ENCODE assay signal across 20 mouse cellular contexts in the genomic region with DNA sequence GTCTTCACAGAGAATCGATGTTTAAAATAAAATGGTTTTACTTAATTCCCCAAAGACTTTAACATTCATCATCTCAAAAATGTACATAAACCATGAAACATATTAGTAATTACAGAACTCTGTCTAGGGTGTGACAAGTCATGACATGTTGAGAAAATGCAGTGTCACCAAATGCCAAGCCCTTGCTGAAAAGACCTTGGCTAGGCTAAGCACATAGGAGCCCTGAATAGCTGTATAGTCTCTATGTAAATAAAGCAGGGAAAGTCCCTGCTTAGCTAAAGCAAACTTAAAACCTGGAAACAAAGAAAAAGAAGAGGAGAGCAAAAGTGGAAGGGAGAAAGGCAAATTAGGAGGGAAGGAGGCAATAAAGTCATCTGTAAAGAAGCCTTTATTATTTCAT. TPM values are rescaled to one million over a fixed set of nuclear protein-coding genes. Genes with fewer than 3 reads are reported as not detected.
DNase-seq lines count a peak whose midpoint lies in the region; ATAC-seq lines count a peak whose summit lies in the region.
"Had no signal": no experiment of that assay in that cellular context is flagged by ENCODE, and none has a peak within 500 bp of the region (broad histone marks: within the 10 kb centered on the region; RNA-seq: fewer than 3 reads in every experiment).

No protein-coding gene starts in this region.

- no peak overlapping the region for H3K4me2 ChIP-seq in liver, embryonic 12.5 days
- no peak overlapping the region for H3K4me2 ChIP-seq in liver, embryonic 11.5 days
- no peak overlapping the region for H3K4me2 ChIP-seq in liver, embryonic 16.5 days (ENCODE audit: low read depth, low read length)
- no peak overlapping the region for H3K4me2 ChIP-seq in stomach, embryonic 16.5 days (ENCODE audit: low read depth, low read length)
- H3K4me2 ChIP-seq: embryonic facial prominence, embryonic 12.5 days; forebrain, embryonic 12.5 days; heart, embryonic 12.5 days; hindbrain, embryonic 14.5 days had no signal

- no peaks in the 10 kb centered on the region for H3K27me3 ChIP-seq in liver, embryonic 12.5 days (replicated peaks)
- H3K27me3 ChIP-seq in liver, embryonic 11.5 days (replicated peaks; ENCODE audit: control insufficient read depth, insufficient read depth, low read length), result no peaks in the 10 kb centered on the region
- H3K27me3 ChIP-seq in liver, embryonic 16.5 days (ENCODE audit: control insufficient read depth, insufficient read depth, low read depth, low read length), result no peaks in the 10 kb centered on the region
- H3K27me3 ChIP-seq in stomach, embryonic 16.5 days (ENCODE audit: control insufficient read depth, insufficient read depth, low read length), result no peaks in the 10 kb centered on the region
- H3K27me3 ChIP-seq: embryonic facial prominence, embryonic 12.5 days had no signal

- no peak overlapping the region for H3K4me3 ChIP-seq in liver, embryonic 12.5 days
- H3K4me3 ChIP-seq in liver, embryonic 11.5 days (ENCODE audit: low read depth, low read length), result no peak overlapping the region
- no peak overlapping the region for H3K4me3 ChIP-seq in liver, embryonic 16.5 days (ENCODE audit: low read depth, low read length)
- no peak overlapping the region for H3K4me3 ChIP-seq in stomach, embryonic 16.5 days (replicated peaks; ENCODE audit: low read length)
- H3K4me3 ChIP-seq: embryonic facial prominence, embryonic 12.5 days; forebrain, embryonic 12.5 days; heart, embryonic 12.5 days; hindbrain, embryonic 10.5 days had no signal

- H3K36me3 ChIP-seq in liver, embryonic 12.5 days, result peaks cover 13% of the 10 kb centered on the region
- H3K36me3 ChIP-seq in liver, embryonic 11.5 days (ENCODE audit: control insufficient read depth, insufficient read depth, low read length), result no peaks in the 10 kb centered on the region; the same call in 1 of the 2 replicates
- H3K36me3 ChIP-seq in liver, embryonic 16.5 days (ENCODE audit: control insufficient read depth, insufficient read depth), result no peaks in the 10 kb centered on the region
- peaks cover 5% of the 10 kb centered on the region for H3K36me3 ChIP-seq in stomach, embryonic 16.5 days (ENCODE audit: control insufficient read depth, insufficient read depth, low read length)

- H3K9ac ChIP-seq in liver, embryonic 12.5 days, result no peak overlapping the region
- H3K9ac ChIP-seq in liver, embryonic 11.5 days (ENCODE audit: low read depth, low read length), result no peak overlapping the region
- no peak overlapping the region for H3K9ac ChIP-seq in liver, embryonic 16.5 days (ENCODE audit: low read depth, low read length)
- no peak overlapping the region for H3K9ac ChIP-seq in stomach, embryonic 16.5 days (ENCODE audit: low read length)
- H3K9ac ChIP-seq: embryonic facial prominence, embryonic 12.5 days; forebrain, embryonic 12.5 days; heart, embryonic 12.5 days; hindbrain, embryonic 14.5 days had no signal

- no peaks in the 10 kb centered on the region for H3K9me3 ChIP-seq in liver, embryonic 12.5 days (replicated peaks)
- H3K9me3 ChIP-seq in liver, embryonic 11.5 days (ENCODE audit: control insufficient read depth, low read length), result no peaks in the 10 kb centered on the region
- no peaks in the 10 kb centered on the region for H3K9me3 ChIP-seq in liver, embryonic 16.5 days (replicated peaks; ENCODE audit: control insufficient read depth, low read length)
- no peaks in the 10 kb centered on the region for H3K9me3 ChIP-seq in stomach, embryonic 16.5 days (replicated peaks; ENCODE audit: control insufficient read depth, low read length)
- H3K9me3 ChIP-seq: embryonic facial prominence, embryonic 12.5 days; forebrain, embryonic 12.5 days; hindbrain, embryonic 10.5 days had no signal

- 73% methylated on average over 1 of the region's 1 CpGs for whole genome bisulfite sequencing in liver, embryonic 12.5 days (ENCODE audit: insufficient replicate concordance)
- WGBS in liver, embryonic 11.5 days, result 91% methylated on average over 1 of the region's 1 CpGs
- 74% methylated on average over 1 of the region's 1 CpGs for WGBS in liver, embryonic 16.5 days (ENCODE audit: insufficient replicate concordance)
- WGBS in stomach, embryonic 16.5 days, result 48% methylated on average over 1 of the region's 1 CpGs

- no peak for DNase-seq in liver, embryonic 11.5 days (ENCODE audit: low spot score)
- peak; percentile 17 for DNase-seq in ZHBTc4 (ENCODE audit: low read depth, low spot score)
- no peak for DNase-seq in spleen, postnatal 10 days (ENCODE audit: low spot score in 2 of 2)
- no peak for DNase-seq in yolk sac, embryonic 10.5 days (ENCODE audit: low spot score)
- DNase-seq in left cerebral cortex, adult 11 months (ENCODE audit: low spot score), result no peak
- DNase-seq: adrenal gland, adult 2 months; adrenal gland, postnatal 25 days; cerebellum, adult 2 months; cerebellum, postnatal 10 days; embryo, embryonic 11 days; gastrocnemius, postnatal 14 days had no signal

- no peak overlapping the region for H3K27ac ChIP-seq in liver, embryonic 12.5 days
- H3K27ac ChIP-seq in liver, embryonic 11.5 days (ENCODE audit: low read depth, low read length), result no peak overlapping the region
- no peak overlapping the region for H3K27ac ChIP-seq in liver, embryonic 16.5 days (ENCODE audit: low read length)
- H3K27ac ChIP-seq in stomach, embryonic 16.5 days (ENCODE audit: low read length), result no peak overlapping the region
- H3K27ac ChIP-seq: embryonic facial prominence, embryonic 12.5 days; forebrain, embryonic 12.5 days; hindbrain, embryonic 10.5 days; hindbrain, embryonic 14.5 days had no signal

- ATAC-seq in liver, embryonic 12.5 days, result 0 out of 2 replicates have a peak, but pooled peaks have one; percentile 44
- ATAC-seq in liver, embryonic 11.5 days (replicated peaks; ENCODE audit: low FRiP score), result no peak; the same call in 1 of the 2 replicates
- peak; percentile 56; the same call in 1 of the 2 replicates for ATAC-seq in liver, embryonic 16.5 days (ENCODE audit: low read depth)
- ATAC-seq in stomach, embryonic 16.5 days (ENCODE audit: insufficient read depth, low FRiP score), result peak; percentile 82; the same call in 1 of the 2 replicates
- ATAC-seq: forebrain, embryonic 16.5 days had no signal

- peaks cover 4% of the 10 kb centered on the region; the same call in 1 of the 2 replicates for H3K4me1 ChIP-seq in liver, embryonic 12.5 days
- H3K4me1 ChIP-seq in liver, embryonic 11.5 days (replicated peaks; ENCODE audit: control insufficient read depth, insufficient read depth, low read length), result no peaks in the 10 kb centered on the region
- no peaks in the 10 kb centered on the region for H3K4me1 ChIP-seq in liver, embryonic 16.5 days (ENCODE audit: control insufficient read depth, low read depth, low read length)
- no peaks in the 10 kb centered on the region for H3K4me1 ChIP-seq in stomach, embryonic 16.5 days (ENCODE audit: control insufficient read depth, insufficient read depth, low read length)
- H3K4me1 ChIP-seq: heart, embryonic 12.5 days; hindbrain, embryonic 10.5 days had no signal

RNA-seq across cellular contexts. Expression of gene Tle1, which starts 24.8 kb away (rescaled TPM):
- 15.1 and 15.4 TPM in 2 replicates for polyA plus RNA-seq in liver, embryonic 12.5 days (2016; fragmentation: Nextera tagmentation; extraction: Ambion mirVana)
- polyA plus RNA-seq in liver, embryonic 11.5 days (2014; fragmentation: Nextera tagmentation; extraction: Ambion mirVana), result 17.0 and 18.2 TPM in 2 replicates
- 7.7 and 8.7 TPM in 2 replicates for polyA plus RNA-seq in liver, embryonic 16.5 days (2015; fragmentation: Nextera tagmentation; extraction: Ambion mirVana)
- 10.7 and 12.8 TPM in 2 replicates for polyA plus RNA-seq in stomach, embryonic 16.5 days (2015; fragmentation: Nextera tagmentation; extraction: Ambion mirVana)
